Mouse (Mus musculus) kidney, embryonic 16.5 days (tissue): ENCODE data around the gene Acsl1. TPM values are rescaled to one million over a fixed set of nuclear protein-coding genes. Genes with fewer than 3 reads are reported as not detected.

Source experiments
- polyA plus RNA-seq: library from polyadenylated mRNA; unstranded; fragments of >200 nt; fragmentation: Nextera tagmentation; extraction: Ambion mirVana; gene quantifications from 2 replicates; pipeline ENCODE4 v1.2.1, GENCODE M21; 2015

Gene Acsl1
- polyA plus RNA-seq, 1 experiment from 2014 or later = 20.6 TPM

Other genes with a start within 250 kb of the Acsl1 start
- gene Helt, start 176.4 kb upstream of the Acsl1 start, polyA plus RNA-seq = not detected in 2 replicates
- gene Cenpu, start 81.0 kb downstream of the Acsl1 start, polyA plus RNA-seq = 17.2 and 18.2 TPM in 2 replicates
- 13.8 and 17.4 TPM in 2 replicates for gene Primpol, start 146.2 kb downstream of the Acsl1 start, polyA plus RNA-seq
- 73.5 and 77.6 TPM in 2 replicates for gene Casp3, start 146.3 kb downstream of the Acsl1 start, polyA plus RNA-seq